Mouse (Mus musculus) limb, embryonic 10.5 days (tissue): ENCODE measurements around the gene Agbl4. TPM values are rescaled to one million over a fixed set of nuclear protein-coding genes. Genes with fewer than 3 reads are reported as not detected.

ENCODE experiments used
- DNase-seq: peaks from one replicate; pipeline ENCODE4 v3.0.0-alpha.2; 2017; ENCODE audit warnings: low spot score
- H3K27ac ChIP-seq: fragments of 300-500 bp; sonication (generic); 2 replicates; pipeline ENCODE4 v1.5.1; 2016; ENCODE audit warnings: mild to moderate bottlenecking
- H3K27me3 ChIP-seq: fragments of 300-500 bp; sonication (generic); 2 replicates; pipeline ENCODE4 v1.6.1; 2016; ENCODE audit warnings: low read depth, mild to moderate bottlenecking; ENCODE audit not compliant: poor library complexity, severe bottlenecking
- H3K36me3 ChIP-seq: fragments of 300-500 bp; sonication (generic); 2 replicates; pipeline ENCODE4 v1.6.1; 2016; ENCODE audit warnings: mild to moderate bottlenecking, moderate library complexity
- H3K4me1 ChIP-seq: fragments of 300-500 bp; sonication (generic); 2 replicates; pipeline ENCODE4 v1.6.1; 2016
- H3K4me3 ChIP-seq: fragments of 300-500 bp; sonication (generic); 2 replicates; pipeline ENCODE4 v1.5.1; 2016; ENCODE audit warnings: mild to moderate bottlenecking, moderate library complexity
- H3K9me3 ChIP-seq: fragments of 300-500 bp; sonication (generic); replicated peaks from 2 replicates; pipeline ENCODE4 v1.6.1; 2016; ENCODE audit warnings: mild to moderate bottlenecking
- WGBS: fragments of 180-500 bp; shearing (Covaris S2); methylation state at CpG from one replicate; pipeline ENCODE4 v1.1.7; 2016; 5-methylcytosine and 5-hydroxymethylcytosine counted together
- polyA plus RNA-seq: library from polyadenylated mRNA; unstranded; fragments of >200 nt; fragmentation: Nextera tagmentation; extraction: Ambion mirVana; gene quantifications from 2 replicates; pipeline ENCODE4 v1.2.1, GENCODE M21; 2016

The Agbl4 gene
- polyA plus RNA-seq, 1 experiment from 2014 or later: not detected

- H3K27ac ChIP-seq: no peak overlapping the region
- no peak overlapping the region for H3K4me3 ChIP-seq
- H3K27me3 ChIP-seq: no peaks in the 10 kb centered on the region
- no peaks in the 10 kb centered on the region for H3K9me3 ChIP-seq
- 93% methylated on average over 4 of the region's 4 CpGs for WGBS
- peaks cover 59% of the 10 kb centered on the region for H3K36me3 ChIP-seq
- H3K4me1 ChIP-seq: peaks cover 10% of the 10 kb centered on the region
- no peak for DNase-seq
These were observed 1023.5 kb downstream of the Agbl4 start for GRCm38 (mm10) chr4:111420955-111421354.

- Histone ChIP-seq H3K36me3 (peaks cover 59% of the 10 kb centered on the region), H3K27ac (no peak overlapping the region), H3K4me1 (peaks cover 2% of the 10 kb centered on the region), H3K27me3 (no peaks in the 10 kb centered on the region), H3K9me3 (no peaks in the 10 kb centered on the region), H3K4me3 (no peak overlapping the region)
- DNase-seq: no peak
- 93% methylated on average over 6 of the region's 6 CpGs for WGBS
These were observed 1024.3 kb downstream of the Agbl4 start for GRCm38 (mm10) chr4:111421785-111422184.

GRCm38 (mm10) chr4:111424371-111424950 lies 1027.0 kb downstream of the Agbl4 start:
- DNase-seq: no peak
- Histone ChIP-seq H3K4me1 (no peaks in the 10 kb centered on the region), H3K36me3 (peaks cover 38% of the 10 kb centered on the region), H3K9me3 (no peaks in the 10 kb centered on the region), H3K27ac (no peak overlapping the region), H3K4me3 (no peak overlapping the region), H3K27me3 (no peaks in the 10 kb centered on the region)
- WGBS: 97% methylated on average over 1 of the region's 1 CpGs

- Histone ChIP-seq H3K4me1 (no peaks in the 10 kb centered on the region), H3K4me3 (no peak overlapping the region), H3K27ac (no peak overlapping the region), H3K36me3 (peaks cover 36% of the 10 kb centered on the region), H3K27me3 (no peaks in the 10 kb centered on the region), H3K9me3 (no peaks in the 10 kb centered on the region)
- no peak for DNase-seq
- 66% methylated on average over 6 of the region's 6 CpGs for WGBS
These were observed 1027.7 kb downstream of the Agbl4 start for GRCm38 (mm10) chr4:111425170-111425569.

GRCm38 (mm10) chr4:111431186-111431585 lies 1033.7 kb downstream of the Agbl4 start:
- no peak overlapping the region for H3K27ac ChIP-seq
- peaks cover 62% of the 10 kb centered on the region for H3K36me3 ChIP-seq
- H3K9me3 ChIP-seq: no peaks in the 10 kb centered on the region
- no peaks in the 10 kb centered on the region for H3K4me1 ChIP-seq
- no peak for DNase-seq
- WGBS: 92% methylated on average over 2 of the region's 2 CpGs
- H3K4me3 ChIP-seq: no peak overlapping the region
- no peaks in the 10 kb centered on the region for H3K27me3 ChIP-seq

- 79% methylated on average over 5 of the region's 5 CpGs for WGBS
- H3K9me3 ChIP-seq: no peaks in the 10 kb centered on the region
- H3K27ac ChIP-seq: no peak overlapping the region
- H3K27me3 ChIP-seq: no peaks in the 10 kb centered on the region
- H3K4me1 ChIP-seq: no peaks in the 10 kb centered on the region
- DNase-seq: no peak
- H3K36me3 ChIP-seq: peaks cover 70% of the 10 kb centered on the region
- H3K4me3 ChIP-seq: no peak overlapping the region
These were observed 1034.6 kb downstream of the Agbl4 start for GRCm38 (mm10) chr4:111432013-111432412.

- no peak for DNase-seq
- H3K36me3 ChIP-seq: peaks cover 71% of the 10 kb centered on the region
- H3K4me3 ChIP-seq: no peak overlapping the region
- 87% methylated on average over 5 of the region's 5 CpGs for WGBS
- no peak overlapping the region for H3K27ac ChIP-seq
- no peaks in the 10 kb centered on the region for H3K4me1 ChIP-seq
- no peaks in the 10 kb centered on the region for H3K27me3 ChIP-seq
- H3K9me3 ChIP-seq: no peaks in the 10 kb centered on the region
These were observed 1035.0 kb downstream of the Agbl4 start for GRCm38 (mm10) chr4:111432417-111432816.

- Histone ChIP-seq H3K27me3 (no peaks in the 10 kb centered on the region), H3K4me3 (no peak overlapping the region), H3K9me3 (no peaks in the 10 kb centered on the region), H3K4me1 (no peaks in the 10 kb centered on the region), H3K27ac (no peak overlapping the region), H3K36me3 (peaks cover 80% of the 10 kb centered on the region)
- 92% methylated on average over 1 of the region's 1 CpGs for WGBS
- DNase-seq: no peak
These were observed 1044.2 kb downstream of the Agbl4 start for GRCm38 (mm10) chr4:111441709-111442108.

GRCm38 (mm10) chr4:111442435-111443238 lies 1045.2 kb downstream of the Agbl4 start:
- WGBS: 90% methylated on average over 1 of the region's 1 CpGs
- Histone ChIP-seq H3K4me3 (no peak overlapping the region), H3K36me3 (peaks cover 80% of the 10 kb centered on the region), H3K27ac (no peak overlapping the region), H3K27me3 (no peaks in the 10 kb centered on the region), H3K9me3 (no peaks in the 10 kb centered on the region), H3K4me1 (no peaks in the 10 kb centered on the region)
- DNase-seq: no peak

- H3K36me3 ChIP-seq: peaks cover 79% of the 10 kb centered on the region
- DNase-seq: no peak
- H3K27me3 ChIP-seq: no peaks in the 10 kb centered on the region
- no peak overlapping the region for H3K4me3 ChIP-seq
- no peak overlapping the region for H3K27ac ChIP-seq
- no peaks in the 10 kb centered on the region for H3K9me3 ChIP-seq
- 93% methylated on average over 10 of the region's 10 CpGs for WGBS
- H3K4me1 ChIP-seq: no peaks in the 10 kb centered on the region
These were observed 1046.6 kb downstream of the Agbl4 start for GRCm38 (mm10) chr4:111443906-111444615.

- H3K27me3 ChIP-seq: no peaks in the 10 kb centered on the region
- H3K27ac ChIP-seq: no peak overlapping the region
- no peak overlapping the region for H3K4me3 ChIP-seq
- H3K4me1 ChIP-seq: no peaks in the 10 kb centered on the region
- 76% methylated on average over 1 of the region's 1 CpGs for WGBS
- DNase-seq: no peak
- peaks cover 79% of the 10 kb centered on the region for H3K36me3 ChIP-seq
- H3K9me3 ChIP-seq: no peaks in the 10 kb centered on the region
These were observed 1047.2 kb downstream of the Agbl4 start for GRCm38 (mm10) chr4:111444616-111445160.

GRCm38 (mm10) chr4:111447918-111448317 lies 1050.5 kb downstream of the Agbl4 start:
- DNase-seq: no peak
- Histone ChIP-seq H3K27ac (no peak overlapping the region), H3K27me3 (no peaks in the 10 kb centered on the region), H3K9me3 (no peaks in the 10 kb centered on the region), H3K4me1 (no peaks in the 10 kb centered on the region), H3K4me3 (no peak overlapping the region), H3K36me3 (peaks cover 83% of the 10 kb centered on the region)
- WGBS: 88% methylated on average over 3 of the region's 3 CpGs

- no peak for DNase-seq
- 99% methylated on average over 4 of the region's 4 CpGs for WGBS
- Histone ChIP-seq H3K4me3 (no peak overlapping the region), H3K9me3 (no peaks in the 10 kb centered on the region), H3K27me3 (no peaks in the 10 kb centered on the region), H3K36me3 (peaks cover 83% of the 10 kb centered on the region), H3K4me1 (no peaks in the 10 kb centered on the region), H3K27ac (no peak overlapping the region)
These were observed 1051.1 kb downstream of the Agbl4 start for GRCm38 (mm10) chr4:111448586-111448985.
